Mouse (Mus musculus): Measurements from ENCODE around the gene Hal. TPM values are rescaled to one million over a fixed set of nuclear protein-coding genes. Genes with fewer than 3 reads are reported as not detected.

The Hal gene
- total RNA-seq, 2 experiments from 2014 or later: 0.26 to 0.62 TPM

GRCm38 (mm10) chr10:93564518-93565090 lies 76.0 kb downstream of the Hal start:
- no peak for DNase-seq (ENCODE audit: low spot score)

DNA sequence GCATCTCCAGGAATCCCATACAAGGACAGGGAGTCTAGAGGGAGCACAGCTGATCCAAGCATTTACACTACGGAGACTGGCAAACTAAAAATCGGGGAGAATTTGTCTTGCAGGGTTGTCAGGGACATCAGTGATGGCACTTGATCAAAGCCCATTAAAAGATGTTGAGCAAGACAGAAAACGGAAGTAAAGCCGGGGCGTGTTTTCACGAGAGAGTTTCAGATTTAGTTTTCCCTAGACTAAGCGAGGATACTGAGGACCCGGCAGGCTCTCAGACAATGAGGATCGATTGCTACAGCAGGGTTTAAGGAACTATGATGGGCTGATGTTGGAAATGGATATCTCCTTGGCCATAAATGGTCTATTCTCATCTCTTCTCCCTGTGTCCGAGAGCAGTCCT lies 78.5 kb downstream of the Hal start:
- no peak for DNase-seq (ENCODE audit: low spot score)

- no peak for DNase-seq (ENCODE audit: low spot score)
These were observed 79.4 kb downstream of the Hal start for GRCm38 (mm10) chr10:93567841-93568566.

GRCm38 (mm10) chr10:93568671-93569070 lies 80.1 kb downstream of the Hal start:
- no peak for DNase-seq (ENCODE audit: low spot score)

Other genes with a start within 250 kb of the Hal start
- gene Elk3, start 177.6 kb upstream of the Hal start, total RNA-seq (2021): 10 to 100 TPM in 1 of 2 experiments, 1 to 10 TPM in 1; 7.2 to 11.4 TPM
- gene Lta4h, start 35.4 kb upstream of the Hal start, total RNA-seq (2021): 10 to 100 TPM; 23.2 to 26.3 TPM
- gene Amdhd1, start 51.3 kb downstream of the Hal start, total RNA-seq (2021): under 1 TPM in 1 of 2 experiments, not detected in 1; 0.12 TPM
- gene Ccdc38, start 51.9 kb downstream of the Hal start, total RNA-seq (2021): not detected
- gene Snrpf, start 100.9 kb downstream of the Hal start, total RNA-seq (2021): 1 to 10 TPM; 6.8 to 7.5 TPM
- 10 to 100 TPM in 1 of 2 experiments, 1 to 10 TPM in 1; 9.5 to 13.4 TPM for gene Ntn4, start 151.9 kb downstream of the Hal start, total RNA-seq (2021)